23 mouse cellular contexts compared by ENCODE assay signal in the genomic region with DNA sequence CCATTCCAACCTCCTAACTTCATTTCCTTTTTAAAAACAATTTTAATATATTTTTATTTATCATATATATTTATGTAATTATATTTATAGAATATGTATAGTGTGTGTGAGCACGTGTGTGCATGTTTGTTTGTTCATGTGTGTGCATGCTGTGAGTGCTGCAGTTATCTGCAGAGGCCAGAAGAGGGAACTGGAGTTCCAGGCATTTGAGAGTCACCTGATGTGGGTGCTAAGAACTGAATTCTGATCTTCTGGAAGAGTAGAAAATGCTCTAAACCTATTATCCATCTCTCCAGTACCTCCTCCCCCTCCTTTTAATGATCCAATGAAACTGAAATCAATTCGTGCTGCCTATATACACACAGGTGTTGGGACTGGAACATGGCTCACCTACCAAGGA.
DNase-seq lines count a peak whose midpoint lies in the region; ATAC-seq and TF ChIP-seq lines count a peak whose summit lies in the region.
"Had no signal": no experiment of that assay in that cellular context is flagged by ENCODE, and none has a peak within 500 bp of the region (broad histone marks: within the 10 kb centered on the region; RNA-seq: fewer than 3 reads in every experiment).

No protein-coding gene starts in this region.

- no peak overlapping the region for H3K4me3 ChIP-seq in hindbrain, postnatal 0 days (ENCODE audit: low read length)
- no peak overlapping the region for H3K4me3 ChIP-seq in hindbrain, embryonic 12.5 days
- H3K4me3 ChIP-seq in lung, embryonic 14.5 days (ENCODE audit: low read depth, low read length), result no peak overlapping the region
- no peak overlapping the region for H3K4me3 ChIP-seq in lung, adult 2 months (replicated peaks; ENCODE audit: extremely low read depth, low read depth, low read length)
- no peak overlapping the region for H3K4me3 ChIP-seq in stomach, postnatal 0 days (ENCODE audit: low read depth, low read length)
- H3K4me3 ChIP-seq: embryonic facial prominence, embryonic 15.5 days; heart, embryonic 13.5 days; megakaryocyte, embryonic 14.5 days; midbrain, embryonic 13.5 days; myocyte; neural tube, embryonic 13.5 days had no signal

- H3K27me3 ChIP-seq in hindbrain, postnatal 0 days (ENCODE audit: insufficient read depth, low read length), result no peaks in the 10 kb centered on the region
- no peaks in the 10 kb centered on the region for H3K27me3 ChIP-seq in hindbrain, embryonic 12.5 days
- H3K27me3 ChIP-seq in lung, embryonic 14.5 days (ENCODE audit: insufficient read depth, low read length), result no peaks in the 10 kb centered on the region
- H3K27me3 ChIP-seq in stomach, postnatal 0 days (ENCODE audit: control insufficient read depth, insufficient read depth, low read length), result no peaks in the 10 kb centered on the region
- H3K27me3 ChIP-seq: embryonic facial prominence, embryonic 15.5 days; heart, embryonic 13.5 days; megakaryocyte, embryonic 14.5 days; midbrain, embryonic 13.5 days; neural tube, embryonic 13.5 days had no signal

- TF ChIP-seq EP300 in stomach, postnatal 0 days (optimal IDR thresholded peaks at IDR 0.05), result no peak

- no peak overlapping the region for H3K9ac ChIP-seq in hindbrain, postnatal 0 days (replicated peaks; ENCODE audit: low read length)
- no peak overlapping the region for H3K9ac ChIP-seq in hindbrain, embryonic 12.5 days
- H3K9ac ChIP-seq in lung, embryonic 14.5 days, result no peak overlapping the region
- H3K9ac ChIP-seq in stomach, postnatal 0 days (ENCODE audit: low read length), result no peak overlapping the region
- H3K9ac ChIP-seq: embryonic facial prominence, embryonic 15.5 days; heart, embryonic 13.5 days; hindbrain, embryonic 14.5 days; liver, postnatal 0 days; midbrain, embryonic 13.5 days; neural tube, embryonic 13.5 days had no signal

- H3K27ac ChIP-seq in hindbrain, postnatal 0 days, result no peak overlapping the region
- H3K27ac ChIP-seq in hindbrain, embryonic 12.5 days, result no peak overlapping the region
- no peak overlapping the region for H3K27ac ChIP-seq in lung, embryonic 14.5 days (ENCODE audit: low read depth)
- H3K27ac ChIP-seq in stomach, postnatal 0 days (replicated peaks), result no peak overlapping the region
- H3K27ac ChIP-seq: embryonic facial prominence, embryonic 15.5 days; heart, embryonic 13.5 days; hindbrain, embryonic 14.5 days; midbrain, embryonic 13.5 days; neural tube, embryonic 13.5 days had no signal

- H3K36me3 ChIP-seq in hindbrain, postnatal 0 days (ENCODE audit: insufficient read depth, low read length), result no peaks in the 10 kb centered on the region
- no peaks in the 10 kb centered on the region for H3K36me3 ChIP-seq in hindbrain, embryonic 12.5 days
- no peaks in the 10 kb centered on the region for H3K36me3 ChIP-seq in lung, embryonic 14.5 days (ENCODE audit: insufficient read depth)
- no peaks in the 10 kb centered on the region for H3K36me3 ChIP-seq in stomach, postnatal 0 days (ENCODE audit: control insufficient read depth, insufficient read depth, low read length)
- H3K36me3 ChIP-seq: embryonic facial prominence, embryonic 15.5 days; heart, embryonic 13.5 days; midbrain, embryonic 13.5 days; neural tube, embryonic 13.5 days had no signal

- H3K4me2 ChIP-seq in hindbrain, postnatal 0 days (ENCODE audit: low read depth, low read length), result no peak overlapping the region
- no peak overlapping the region for H3K4me2 ChIP-seq in hindbrain, embryonic 12.5 days (replicated peaks)
- H3K4me2 ChIP-seq in lung, embryonic 14.5 days, result no peak overlapping the region
- no peak overlapping the region for H3K4me2 ChIP-seq in stomach, postnatal 0 days (replicated peaks; ENCODE audit: low read depth)
- H3K4me2 ChIP-seq: embryonic facial prominence, embryonic 15.5 days; heart, embryonic 13.5 days; hindbrain, embryonic 14.5 days; midbrain, embryonic 13.5 days; neural tube, embryonic 13.5 days had no signal

- ATAC-seq in hindbrain, postnatal 0 days, result no peak
- ATAC-seq in hindbrain, embryonic 12.5 days (ENCODE audit: low FRiP score), result no peak
- no peak for ATAC-seq in lung, embryonic 14.5 days (ENCODE audit: insufficient read depth)
- ATAC-seq in stomach, postnatal 0 days (ENCODE audit: low FRiP score, low TSS enrichment), result no peak
- ATAC-seq: forebrain, embryonic 14.5 days; liver, postnatal 0 days; midbrain, embryonic 13.5 days had no signal

- no peak for DNase-seq in hindbrain, postnatal 0 days (ENCODE audit: low spot score)
- DNase-seq in lung, embryonic 14.5 days, result no peak
- DNase-seq in lung, adult 2 months, result no peak
- DNase-seq in ES-CJ7 (ENCODE audit: low read depth, low spot score), result peak; percentile 28
- DNase-seq in stomach, postnatal 0 days (ENCODE audit: low spot score), result no peak
- DNase-seq in cerebellum, postnatal 25 days, result no peak
- DNase-seq: adrenal gland, postnatal 10 days; cerebellum, adult 8-10 months; gastrocnemius, postnatal 14 days; heart, adult 11 months; heart, postnatal 36 days; liver, postnatal 0 days; retina, postnatal 1 day; thymus, postnatal 14 days had no signal

- no peaks in the 10 kb centered on the region for H3K4me1 ChIP-seq in hindbrain, postnatal 0 days (ENCODE audit: insufficient read depth, low read length)
- H3K4me1 ChIP-seq in hindbrain, embryonic 12.5 days, result no peaks in the 10 kb centered on the region
- H3K4me1 ChIP-seq in lung, embryonic 14.5 days (ENCODE audit: insufficient read depth), result no peaks in the 10 kb centered on the region
- H3K4me1 ChIP-seq in lung, adult 2 months (ENCODE audit: control insufficient read depth, insufficient read depth, low read length), result no peaks in the 10 kb centered on the region
- H3K4me1 ChIP-seq in stomach, postnatal 0 days (replicated peaks; ENCODE audit: control insufficient read depth, insufficient read depth), result no peaks in the 10 kb centered on the region
- H3K4me1 ChIP-seq: embryonic facial prominence, embryonic 15.5 days; heart, embryonic 13.5 days; megakaryocyte, embryonic 14.5 days; midbrain, embryonic 13.5 days; neural tube, embryonic 13.5 days had no signal

- no peaks in the 10 kb centered on the region for H3K9me3 ChIP-seq in hindbrain, postnatal 0 days (ENCODE audit: low read length)
- no peaks in the 10 kb centered on the region for H3K9me3 ChIP-seq in hindbrain, embryonic 12.5 days (replicated peaks)
- H3K9me3 ChIP-seq in lung, embryonic 14.5 days (ENCODE audit: low read depth, low read length), result no peaks in the 10 kb centered on the region
- H3K9me3 ChIP-seq in stomach, postnatal 0 days (ENCODE audit: control insufficient read depth, low read length), result no peaks in the 10 kb centered on the region
- H3K9me3 ChIP-seq: embryonic facial prominence, embryonic 15.5 days; midbrain, embryonic 13.5 days; neural tube, embryonic 13.5 days had no signal

- WGBS in hindbrain, postnatal 0 days, result 82% methylated on average over 2 of the region's 2 CpGs
- WGBS in hindbrain, embryonic 12.5 days, result 82% methylated on average over 2 of the region's 2 CpGs
- WGBS in lung, embryonic 14.5 days, result 75% methylated on average over 2 of the region's 2 CpGs
- WGBS in lung, adult 2 months, result 62% methylated on average over 2 of the region's 2 CpGs
- WGBS in stomach, postnatal 0 days, result 76% methylated on average over 2 of the region's 2 CpGs

- peak; percentile 17; the same call in 1 of the 2 replicates for TF ChIP-seq CTCF in hindbrain, postnatal 0 days (IDR thresholded peaks at IDR 0.05; ENCODE audit: low read depth)
- peak; percentile 29 for TF ChIP-seq CTCF in lung, embryonic 14.5 days (IDR thresholded peaks at IDR 0.05; ENCODE audit: low read depth)
- TF ChIP-seq CTCF in lung, adult 2 months (IDR thresholded peaks at IDR 0.05; ENCODE audit: insufficient read depth, low read length), result no peak
- peak; percentile 48 for TF ChIP-seq CTCF in stomach, postnatal 0 days (IDR thresholded peaks at IDR 0.05; ENCODE audit: low read depth)

- TF ChIP-seq POLR2A in lung, adult 2 months (IDR thresholded peaks at IDR 0.05; ENCODE audit: borderline replicate concordance, extremely low read depth, low read depth, low read length), result no peak
